Mouse (Mus musculus): ENCODE results near the gene Gps2. TPM values are rescaled to one million over a fixed set of nuclear protein-coding genes. Genes with fewer than 3 reads are reported as not detected.
A peak's percentile ranks its signal among the peaks of the same experiment; 100 is the strongest.
"Not testable (repeated sequence)": the region's sequence is repeated elsewhere in the genome, so short reads cannot be mapped to it uniquely, and the experiment has no call there.

The Gps2 gene
- polyA plus RNA-seq, 3 experiments from 2014 or later = 91.9 to 128 (median 122) TPM

DNA sequence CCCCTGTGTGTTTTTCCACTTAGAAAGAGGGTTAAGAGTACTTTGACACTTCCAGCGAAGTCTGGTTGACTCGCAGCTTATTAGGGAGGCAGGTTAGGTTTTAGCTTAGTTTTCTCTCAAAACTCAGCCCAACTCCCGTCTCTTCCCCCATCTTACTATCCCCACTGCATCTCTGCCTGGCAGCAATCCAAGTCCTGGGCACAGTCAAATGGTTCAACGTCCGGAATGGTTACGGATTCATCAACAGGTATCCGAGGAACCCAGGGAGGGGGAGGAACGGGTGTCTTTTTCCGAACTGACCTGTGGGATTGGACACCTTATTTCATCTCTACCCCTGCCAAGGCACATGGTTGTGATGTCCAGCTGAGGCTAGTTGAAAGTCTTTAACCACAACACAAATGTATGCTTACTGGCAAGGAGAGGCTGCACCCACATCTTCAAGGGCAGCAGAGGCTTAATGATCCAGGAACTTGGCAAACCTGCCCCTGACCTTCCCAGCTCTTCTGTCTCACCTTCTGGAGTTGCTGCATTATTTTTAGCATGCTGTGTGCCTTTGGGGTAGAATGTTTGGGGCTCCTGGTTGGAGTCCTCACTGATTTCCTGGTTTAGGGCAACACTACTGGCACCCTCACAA lies 23.1 kb downstream of the Gps2 start:
- ATAC-seq = no peak

- no peak for ATAC-seq
These were observed 23.7 kb downstream of the Gps2 start for GRCm38 (mm10) chr11:69937385-69937784.

- ATAC-seq = no peak
These were observed 24.1 kb downstream of the Gps2 start for GRCm38 (mm10) chr11:69937834-69938233.

DNA sequence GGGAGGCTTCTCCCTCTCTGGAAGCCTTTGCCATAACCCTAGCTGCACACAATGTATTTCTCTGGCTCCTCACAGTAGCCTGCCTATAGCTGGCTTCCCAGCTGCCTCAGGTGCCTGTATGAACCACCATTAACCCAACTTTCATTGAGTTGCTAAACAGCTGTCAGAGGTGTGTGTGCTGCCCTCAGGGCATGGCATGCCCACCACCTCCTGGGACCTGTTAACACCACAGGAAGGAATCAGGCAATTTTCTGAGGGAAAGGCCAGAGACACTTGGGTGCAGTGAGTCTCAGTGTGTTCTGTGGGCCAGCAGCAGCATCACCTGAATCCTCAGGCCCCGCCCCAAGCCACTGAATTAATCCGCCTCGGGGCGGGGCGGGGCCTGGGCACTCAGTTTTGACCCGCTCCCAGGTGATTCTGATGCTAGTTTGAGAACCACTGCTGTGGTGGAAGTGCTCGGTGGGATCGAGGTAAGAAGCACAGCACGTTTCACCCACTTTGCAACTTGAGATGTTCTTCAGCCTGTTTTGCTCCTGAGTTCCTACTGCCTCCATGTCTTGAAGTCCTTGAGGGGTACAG lies 24.8 kb downstream of the Gps2 start:
- ATAC-seq = no peak

- no peak for ATAC-seq
These were observed 25.5 kb downstream of the Gps2 start for GRCm38 (mm10) chr11:69939181-69939580.

DNA sequence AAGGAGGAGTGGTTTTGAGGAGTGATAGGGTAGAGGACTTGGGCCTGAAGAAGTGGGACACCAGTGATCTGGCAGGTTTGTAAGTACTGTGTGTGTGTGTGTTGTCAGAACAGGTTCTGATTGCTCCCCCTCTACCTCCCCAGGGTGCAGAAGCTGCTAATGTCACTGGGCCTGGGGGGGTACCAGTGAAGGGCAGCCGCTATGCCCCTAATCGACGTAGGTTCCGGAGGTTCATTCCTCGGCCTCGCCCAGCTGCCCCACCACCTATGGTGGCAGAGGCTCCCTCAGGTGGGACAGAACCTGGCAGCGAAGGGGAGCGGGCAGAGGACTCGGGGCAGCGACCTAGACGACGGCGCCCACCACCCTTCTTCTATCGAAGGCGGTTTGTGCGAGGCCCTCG lies 26.0 kb downstream of the Gps2 start:
- ATAC-seq = no peak

- ATAC-seq = no peak
These were observed 27.3 kb downstream of the Gps2 start for GRCm38 (mm10) chr11:69940962-69941361.

GRCm38 (mm10) chr11:69945216-69945615 lies 31.5 kb downstream of the Gps2 start:
- no peak for ATAC-seq

GRCm38 (mm10) chr11:69945997-69946891 lies 32.6 kb downstream of the Gps2 start:
- no peak for ATAC-seq

GRCm38 (mm10) chr11:69947337-69948065 lies 33.8 kb downstream of the Gps2 start:
- no peak for ATAC-seq

DNA sequence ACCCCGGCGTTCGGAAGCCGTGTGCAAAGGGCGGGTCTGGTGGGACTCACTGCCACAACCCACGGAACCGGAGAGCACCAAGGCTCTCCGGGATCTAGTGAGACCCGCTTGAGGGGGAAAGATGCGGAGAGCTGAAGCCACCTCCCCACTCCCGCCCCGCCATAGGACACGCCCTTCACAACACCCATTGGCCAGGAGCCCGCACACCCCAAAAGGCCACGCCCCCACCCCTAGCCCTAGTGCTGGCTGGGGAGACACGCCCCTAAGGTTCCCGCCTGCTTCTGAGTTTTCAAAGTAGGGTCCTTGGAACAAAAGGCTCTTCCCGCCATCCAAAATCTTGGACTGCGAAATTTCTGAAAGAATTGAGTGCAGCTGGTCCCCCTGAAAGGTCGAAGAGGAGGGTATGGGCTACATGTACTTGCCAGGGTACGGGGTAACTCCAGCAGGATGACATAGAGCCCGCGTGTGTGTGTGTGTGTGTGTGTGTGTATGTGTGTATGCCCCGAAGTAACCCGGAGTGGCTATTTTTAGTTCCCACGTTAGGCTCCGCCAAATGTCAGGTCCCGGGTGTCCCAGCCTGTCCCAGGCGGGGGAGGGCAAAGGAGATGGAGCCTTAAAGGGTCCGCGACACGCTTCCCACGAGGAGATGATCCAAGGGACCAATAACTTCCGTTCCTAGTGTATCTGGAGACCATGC lies 34.5 kb downstream of the Gps2 start, which contains the start of gene Slc2a4:
Gene Slc2a4, minus strand, starts transcription at position 123 of the 697 bp plus-strand sequence.
- ATAC-seq = peak; percentile 87

- ATAC-seq = peak; percentile 73
These were observed 35.1 kb downstream of the Gps2 start for GRCm38 (mm10) chr11:69948763-69949150.

DNA sequence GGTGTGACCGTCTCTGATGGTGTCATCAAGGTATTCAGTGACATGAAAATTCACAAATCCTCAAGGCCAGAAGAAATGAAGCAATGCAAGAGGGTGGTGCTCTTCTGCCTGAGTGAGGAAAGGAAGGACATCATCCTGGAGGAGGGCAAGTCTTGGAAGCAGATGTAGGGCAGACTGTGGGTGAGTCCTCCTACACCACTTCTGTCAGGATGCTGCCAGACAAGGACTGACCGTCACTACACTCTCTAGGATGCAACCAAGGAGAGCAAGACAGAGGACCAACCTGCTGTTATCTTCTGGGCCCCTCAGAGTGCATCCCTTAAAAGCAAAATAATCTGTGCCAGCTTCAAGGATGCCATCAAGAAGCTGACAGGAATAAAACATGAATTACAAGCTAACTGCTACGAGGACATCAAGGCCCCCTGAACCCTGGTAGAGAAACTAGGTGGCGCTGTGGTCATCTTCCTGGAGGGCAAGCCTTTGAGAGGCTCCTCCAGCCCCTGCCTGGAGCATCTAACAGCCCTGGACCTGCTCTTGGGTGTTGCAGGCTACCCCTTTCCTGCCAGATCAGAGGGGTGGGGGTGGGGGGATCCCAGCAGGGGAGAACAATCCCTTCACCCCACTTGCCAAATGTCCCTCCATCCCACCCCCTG lies 37.2 kb downstream of the Gps2 start:
- ATAC-seq = no peak

GRCm38 (mm10) chr11:69952274-69952673 lies 38.6 kb downstream of the Gps2 start:
- ATAC-seq = no peak

DNA sequence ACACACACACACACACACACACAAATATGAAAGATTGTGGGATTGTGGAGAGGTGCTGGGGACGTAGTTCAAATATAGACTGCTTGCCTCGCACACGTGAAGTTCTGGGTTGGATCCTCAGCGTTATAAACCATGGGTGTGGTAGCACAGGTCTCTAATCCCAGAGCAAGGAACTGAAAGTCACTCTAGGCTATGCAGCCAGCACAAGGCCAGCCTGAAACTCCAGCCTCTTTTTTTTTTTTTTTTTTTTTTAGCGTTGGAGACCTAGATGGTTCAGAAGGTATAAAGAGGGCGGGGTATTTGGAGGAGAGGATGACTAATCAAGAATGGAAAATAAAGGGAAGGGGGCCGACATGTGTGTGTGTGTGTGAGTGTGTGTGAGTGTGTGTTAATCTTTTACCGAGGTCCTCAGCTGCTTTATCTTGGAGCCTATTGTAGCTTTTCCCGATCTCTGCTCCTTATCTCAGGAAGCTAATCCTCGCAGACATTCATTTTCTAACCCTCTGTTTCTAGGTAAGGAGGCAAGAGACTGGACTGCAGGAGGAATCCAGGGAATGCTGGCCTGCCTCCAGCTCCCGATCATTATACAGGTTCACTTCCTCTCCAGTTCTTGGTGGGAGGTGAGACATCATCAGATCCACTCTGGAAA lies 39.7 kb downstream of the Gps2 start:
- ATAC-seq = no peak

- ATAC-seq = not testable (repeated sequence)
These were observed 41.9 kb downstream of the Gps2 start for GRCm38 (mm10) chr11:69955618-69956017.

- no peak for ATAC-seq
These were observed 42.5 kb downstream of the Gps2 start for GRCm38 (mm10) chr11:69956218-69956617.

DNA sequence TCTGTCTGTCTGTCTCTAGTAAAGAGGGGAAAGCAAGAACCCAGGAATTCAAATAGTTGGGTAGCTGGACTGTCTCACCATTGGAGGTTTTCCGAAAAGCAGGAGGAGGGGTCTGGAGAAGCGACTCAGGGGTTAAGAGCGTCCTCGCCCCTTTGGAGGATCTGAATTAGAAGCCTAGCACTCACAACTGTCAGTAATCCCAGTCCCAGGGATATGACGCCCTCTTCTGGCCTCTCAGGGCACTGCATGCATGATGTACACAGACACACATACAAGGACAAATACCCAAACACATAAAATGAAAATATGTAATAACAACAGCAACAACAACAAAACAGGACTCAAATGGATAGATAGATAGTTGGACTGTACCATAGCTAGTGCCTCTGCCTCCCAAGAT lies 46.9 kb downstream of the Gps2 start:
- ATAC-seq = no peak

DNA sequence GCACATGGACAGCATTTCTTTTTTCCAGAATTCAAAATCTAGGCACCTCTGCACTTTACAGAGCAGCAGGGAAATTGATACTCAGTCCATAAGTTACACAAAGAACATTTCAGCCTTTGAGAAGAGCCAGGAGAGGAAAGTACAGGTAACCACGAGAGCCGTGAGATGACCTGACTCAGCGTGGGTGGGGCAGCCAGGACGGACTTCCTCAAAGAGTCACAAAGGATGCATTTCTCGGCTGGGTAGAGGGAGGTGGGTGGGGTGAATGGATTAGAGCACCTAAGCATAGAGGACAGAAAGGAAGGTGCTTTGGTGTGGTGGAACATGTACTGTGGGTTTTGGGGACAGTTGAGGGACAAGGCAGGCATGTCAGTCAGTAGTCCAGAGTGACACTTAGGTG lies 48.2 kb downstream of the Gps2 start:
- no peak for ATAC-seq

- no peak for ATAC-seq
These were observed 51.1 kb downstream of the Gps2 start, which contains the start of gene Cldn7 for GRCm38 (mm10) chr11:69964650-69965270. TSS of gene Cldn7 (plus strand) at chr11:69964779.

All from inflammation-experienced regulatory T-cells, adult 6 months (primary cell).